Mouse (Mus musculus) thymus, adult 2 months (tissue): Measurements from ENCODE around the gene Gpr15.

Experiments
- CTCF ChIP-seq: fragments of 200-500 bp; IDR thresholded peaks from 2 replicates; pipeline ENCODE4 v1.5.1; 2012; ENCODE audit warnings: mild to moderate bottlenecking, control low read depth, low read length, moderate library complexity, borderline replicate concordance; ENCODE audit not compliant: control insufficient read depth, poor library complexity, insufficient read depth; ENCODE audit errors: extremely low read depth
- POLR2A ChIP-seq: fragments of 200-500 bp; IDR thresholded peaks from 2 replicates; pipeline ENCODE4 v1.6.1; 2012; ENCODE audit warnings: mild to moderate bottlenecking, low read length, control low read depth, moderate library complexity; ENCODE audit not compliant: control insufficient read depth, poor library complexity, insufficient read depth; ENCODE audit errors: extremely low read depth

- no peak for TF ChIP-seq CTCF
- TF ChIP-seq POLR2A, result no peak
Measured at GRCm38 (mm10) chr16:58684537-58684936, 34.3 kb downstream of the Gpr15 start.
